Mouse (Mus musculus): ENCODE measurements around the gene Adam6b.
"Not testable (repeated sequence)": the region's sequence is repeated elsewhere in the genome, so short reads cannot be mapped to it uniquely, and the experiment has no call there.

Adam6b gene

DNA sequence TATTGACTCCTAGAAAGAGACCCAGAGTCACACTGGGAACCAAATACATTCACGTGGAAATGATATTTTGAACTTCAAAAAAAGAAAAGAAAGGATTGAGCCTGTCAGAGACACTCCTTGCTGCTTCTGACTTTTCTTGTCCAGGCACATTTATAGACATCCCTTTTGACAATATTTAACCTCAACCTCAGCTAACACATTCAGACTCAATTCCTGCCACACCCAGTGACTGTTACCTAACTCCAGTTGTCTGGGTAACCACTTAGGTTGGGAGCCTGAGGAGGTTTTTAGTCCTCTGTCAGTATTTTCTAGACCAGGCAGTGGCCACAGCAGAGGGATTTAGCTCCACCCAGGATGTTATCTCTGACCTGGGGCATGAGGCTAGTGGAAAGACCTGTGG is at the start of gene Adam6b:
Gene Adam6b, plus strand, starts transcription at position 301 of the 400 bp plus-strand sequence.
- DNase-seq (ENCODE audit: low read depth, low spot score), result not testable (repeated sequence)

DNA sequence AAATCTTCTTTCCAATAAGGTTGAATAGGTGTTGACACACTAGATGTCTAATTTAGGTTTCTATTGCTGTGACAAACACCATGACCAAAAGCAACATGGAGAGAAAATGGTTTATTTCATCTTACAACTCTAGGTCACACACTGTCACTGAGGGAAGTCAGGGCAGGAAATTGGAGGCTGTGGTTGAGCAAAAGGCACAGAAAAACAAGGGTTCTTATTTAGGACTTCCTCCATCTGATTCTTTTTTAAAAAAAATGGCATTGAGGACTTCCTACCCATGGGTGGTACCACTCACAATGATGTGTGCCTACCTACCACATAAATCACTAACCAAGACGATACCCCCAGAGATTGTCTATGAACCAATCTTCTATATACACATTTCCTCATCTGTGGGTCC is 43.2 kb upstream of the Adam6b start:
- no peak for DNase-seq (ENCODE audit: low read depth, low spot score)

DNA sequence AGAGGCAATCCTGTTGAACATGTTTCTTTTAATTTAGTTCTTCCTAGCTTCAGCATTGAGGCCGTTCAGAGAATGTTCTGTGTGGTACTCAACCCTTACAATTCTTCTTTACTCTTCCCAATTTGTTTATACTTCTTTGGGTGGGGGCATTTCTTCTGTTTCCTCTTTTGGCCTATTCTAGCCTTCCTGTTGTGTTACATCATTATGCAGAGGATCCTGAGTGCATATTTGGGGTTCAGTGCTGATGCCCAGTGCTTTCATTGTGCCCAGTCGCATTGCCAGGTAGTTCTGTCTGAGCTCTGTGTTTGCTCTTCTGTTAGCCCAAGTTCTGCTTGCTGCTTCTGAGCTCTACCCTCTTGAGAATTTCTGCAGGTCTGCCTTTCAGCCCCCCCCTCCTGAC is 13.1 kb upstream of the Adam6b start:
- DNase-seq (ENCODE audit: low read depth, low spot score), result no peak

DNA sequence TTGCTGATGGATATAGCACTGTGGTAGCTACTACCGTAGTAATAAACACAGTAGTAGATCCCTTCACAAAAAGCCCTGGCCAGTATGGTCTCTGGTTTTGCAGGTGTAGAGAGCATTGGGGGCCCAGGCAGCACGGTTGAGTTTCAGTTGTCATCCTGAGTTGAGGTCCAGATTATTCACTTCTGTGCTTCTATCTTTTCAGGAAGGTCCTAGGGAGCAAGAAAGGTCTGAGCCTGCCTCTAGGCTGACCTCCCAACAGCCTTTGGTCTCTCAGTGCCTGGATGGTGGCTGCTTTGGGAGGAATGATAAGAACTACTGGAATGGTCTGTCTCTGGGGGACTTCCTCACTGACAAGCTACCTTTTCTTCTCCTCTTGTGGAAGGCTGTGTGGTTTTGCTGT is 7.2 kb upstream of the Adam6b start:
- no peak for DNase-seq (ENCODE audit: low read depth, low spot score)

DNA sequence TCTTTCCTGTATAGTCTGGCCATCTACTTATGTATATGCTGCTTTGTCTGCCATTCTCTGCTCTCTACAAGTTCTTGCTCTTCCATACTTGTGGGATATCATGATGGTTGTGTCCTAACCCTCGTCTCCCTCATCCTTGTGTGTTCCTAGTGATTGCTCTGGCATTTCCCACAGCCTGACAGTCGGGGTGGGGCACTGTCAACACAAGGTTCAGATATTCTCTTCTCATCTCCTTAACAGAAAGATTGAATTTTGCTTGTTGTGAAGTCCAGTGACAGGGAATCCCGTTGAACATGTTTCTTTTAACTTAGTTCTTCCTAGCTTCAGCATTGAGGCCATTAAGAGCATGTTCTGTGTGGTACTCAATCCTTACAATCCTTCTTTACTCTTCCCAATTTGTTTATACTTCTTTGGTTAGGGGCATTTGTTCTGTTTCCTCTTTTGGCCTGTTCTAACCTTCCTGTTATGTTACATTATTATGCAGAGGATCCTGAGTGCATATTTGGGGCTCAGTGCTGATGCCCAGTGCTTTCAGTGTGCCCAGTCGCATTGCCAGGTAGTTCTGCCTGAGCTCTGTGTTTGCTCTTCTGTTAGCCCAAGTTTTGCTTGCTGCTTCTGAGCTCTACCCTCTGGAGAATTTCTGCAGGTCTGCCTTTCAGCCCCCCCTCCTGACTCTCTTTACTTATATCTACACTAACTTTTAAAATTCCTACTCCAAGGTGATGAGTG is 6.5 kb upstream of the Adam6b start:
- DNase-seq (ENCODE audit: low read depth, low spot score), result no peak

DNA sequence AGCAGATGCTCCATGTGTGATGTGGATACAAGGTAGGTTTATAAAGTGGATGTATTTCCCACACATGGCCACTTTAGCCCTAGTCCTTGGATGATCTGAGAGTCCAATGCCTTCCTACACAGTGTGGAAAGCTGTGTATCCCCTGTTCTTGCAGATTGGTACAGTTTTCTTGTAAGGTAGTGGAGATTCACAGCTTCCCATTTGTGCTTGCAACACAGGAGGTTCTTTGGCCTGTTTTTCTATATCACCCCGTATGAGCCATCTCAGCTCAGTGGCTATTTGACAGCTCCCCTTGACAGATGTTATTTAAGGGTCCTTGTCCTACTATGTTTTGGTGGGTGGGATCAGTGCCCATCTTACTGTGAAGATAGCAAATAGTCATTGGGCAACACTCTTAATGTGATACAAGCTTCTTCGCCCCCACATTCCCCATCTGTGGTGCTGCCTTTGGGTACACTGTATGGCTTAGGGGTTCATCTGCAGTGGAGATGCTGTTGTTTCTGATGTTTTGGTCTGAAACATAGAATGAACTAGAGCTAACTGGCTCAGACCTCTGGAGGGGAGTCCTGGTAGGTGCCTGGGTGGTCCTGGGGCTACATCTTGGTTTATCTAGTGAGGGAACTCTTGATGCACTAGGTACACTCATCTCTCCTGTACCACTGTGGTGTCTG is 5.7 kb upstream of the Adam6b start:
- no peak for DNase-seq (ENCODE audit: low read depth, low spot score)

DNA sequence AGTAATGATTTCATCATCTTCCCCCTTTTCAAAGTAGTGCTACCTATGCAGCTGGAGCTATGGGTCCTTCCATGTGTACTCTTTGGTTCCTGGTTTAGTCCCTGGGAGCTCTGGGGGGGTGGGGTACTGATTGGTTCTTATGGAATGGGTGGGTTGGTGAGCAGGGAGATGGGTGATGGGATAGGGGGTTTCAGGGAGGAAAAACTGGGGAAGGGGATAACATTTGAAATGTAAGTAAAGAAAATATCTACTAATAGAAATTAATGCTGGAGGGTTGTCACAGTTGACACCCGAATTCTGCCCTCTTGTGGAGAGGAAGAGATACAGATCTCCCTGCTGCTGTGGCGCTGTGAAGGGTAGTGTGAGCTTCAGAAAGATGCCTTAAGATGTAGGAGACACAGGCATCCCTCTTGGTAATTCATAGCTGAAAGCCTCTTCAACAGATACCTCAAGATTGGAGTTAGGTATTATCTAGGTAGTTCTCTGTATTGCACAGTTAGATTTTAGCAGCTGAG is 4.3 kb upstream of the Adam6b start:
- DNase-seq (ENCODE audit: low read depth, low spot score), result no peak

DNA sequence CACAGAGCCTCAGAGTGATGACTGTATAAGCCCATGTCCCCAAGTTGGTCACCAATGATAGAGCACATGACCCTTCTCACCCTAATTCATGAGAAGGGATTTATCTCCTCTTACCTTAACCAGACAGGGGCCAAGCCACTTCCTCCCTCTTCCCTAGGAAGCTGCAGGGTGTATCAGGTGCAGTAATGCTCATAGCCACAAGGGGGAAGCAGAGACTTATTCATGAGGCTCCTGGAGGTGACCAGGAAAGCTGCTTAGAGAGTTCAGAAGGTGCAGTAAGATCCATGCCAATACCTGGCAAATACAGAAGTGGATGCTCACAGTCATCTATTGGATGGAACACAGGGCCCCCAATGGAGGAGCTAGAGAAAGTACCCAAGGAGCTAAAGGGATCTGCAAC is 1.6 kb upstream of the Adam6b start:
- DNase-seq (ENCODE audit: low read depth, low spot score), result peak; percentile 16

DNA sequence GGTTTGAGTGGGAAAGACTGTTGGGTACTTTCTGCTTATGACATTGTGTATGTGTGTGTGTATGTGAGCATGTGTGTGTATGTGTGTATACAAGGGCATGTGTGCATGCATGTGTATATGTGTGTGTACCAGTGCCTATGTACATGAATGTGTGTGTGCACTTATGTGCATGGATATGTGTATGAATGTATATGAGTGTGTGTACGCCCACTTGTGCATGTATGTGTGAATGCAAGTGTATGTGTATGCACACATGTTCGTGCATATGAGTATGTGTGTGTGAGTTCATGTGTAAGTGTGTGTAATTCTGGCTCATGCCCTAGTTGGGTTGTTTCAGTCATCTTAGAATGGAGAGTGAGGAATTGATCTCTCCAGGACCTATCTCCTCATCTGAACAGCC is 36.6 kb downstream of the Adam6b start:
- no peak for DNase-seq (ENCODE audit: low read depth, low spot score)
